Mouse (Mus musculus): ENCODE measurements around the gene Plxna2. TPM values are rescaled to one million over a fixed set of nuclear protein-coding genes. Genes with fewer than 3 reads are reported as not detected.

The Plxna2 gene
- polyA plus RNA-seq (2014; fragmentation: Nextera tagmentation; extraction: Ambion mirVana): 44.4 and 48.3 TPM in 2 replicates

DNA sequence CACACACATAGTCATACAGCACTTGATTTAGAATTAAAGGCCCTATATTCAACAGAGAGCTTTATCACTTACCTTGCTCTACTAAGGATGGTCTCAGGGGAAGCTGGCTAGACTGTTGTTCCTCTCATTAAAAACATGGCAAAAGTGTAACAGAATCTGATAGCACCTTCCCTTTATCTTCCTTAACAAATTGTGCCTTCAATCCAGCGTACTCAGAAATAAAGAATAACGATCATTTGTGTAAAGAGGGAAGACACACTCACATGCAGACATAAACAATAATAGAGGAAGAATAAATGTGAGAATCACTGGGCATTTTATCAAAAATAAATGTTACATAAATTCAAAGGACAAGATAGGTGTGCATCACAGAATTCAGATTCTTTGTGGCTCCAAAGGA is at the start of gene Plxna2:
Plxna2 (plus strand) TSS at position 301 of the 400 bp plus-strand sequence.
- WGBS: 88% methylated on average over 2 of the region's 2 CpGs
- Histone ChIP-seq H3K36me3 (replicated peaks; ENCODE audit: control insufficient read depth, insufficient read depth) (no peaks in the 10 kb centered on the region), H3K9ac (peak within 1 kb of the TSS; percentile 96; the same call in 1 of the 2 replicates), H3K9me3 (ENCODE audit: control insufficient read depth, low read length) (no peaks in the 10 kb centered on the region), H3K27ac (peak within 1 kb of the TSS; percentile 91), H3K4me3 (replicated peaks; ENCODE audit: low read length) (peak within 1 kb of the TSS; percentile 79), H3K4me2 (replicated peaks) (peak within 1 kb of the TSS; percentile 76), H3K27me3 (ENCODE audit: control insufficient read depth, insufficient read depth, low read length) (no peaks in the 10 kb centered on the region), H3K4me1 (replicated peaks; ENCODE audit: control insufficient read depth, insufficient read depth, low read length) (peaks cover 23% of the 10 kb centered on the region)
- no peak for DNase-seq (ENCODE audit: low spot score)
- no peak for ATAC-seq (ENCODE audit: low FRiP score)

DNA sequence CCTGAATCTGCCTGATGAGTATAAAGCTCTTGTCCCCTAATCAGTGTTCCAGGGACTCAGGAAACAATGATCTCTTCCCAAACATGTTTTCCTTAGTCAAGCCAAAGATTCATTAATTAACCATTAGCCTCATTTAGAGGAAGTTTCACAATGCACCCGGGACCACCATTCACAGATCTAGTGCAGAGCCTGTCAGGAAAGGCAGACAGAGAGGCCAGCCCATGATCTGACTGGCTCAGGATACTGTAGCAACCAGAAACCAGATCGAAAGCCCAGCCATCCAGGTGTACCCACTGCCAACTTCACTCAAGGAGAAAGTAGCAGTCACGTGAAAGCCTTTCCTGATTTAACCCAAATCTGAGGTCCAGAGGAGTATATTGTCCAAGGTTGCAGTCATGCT is 44.1 kb upstream of the Plxna2 start:
- no peak for DNase-seq (ENCODE audit: low spot score)
- Histone ChIP-seq H3K27ac (no peak overlapping the region), H3K27me3 (ENCODE audit: control insufficient read depth, insufficient read depth, low read length) (no peaks in the 10 kb centered on the region), H3K4me2 (replicated peaks) (no peak overlapping the region), H3K4me1 (replicated peaks; ENCODE audit: control insufficient read depth, insufficient read depth, low read length) (no peaks in the 10 kb centered on the region), H3K4me3 (replicated peaks; ENCODE audit: low read length) (no peak overlapping the region), H3K36me3 (replicated peaks; ENCODE audit: control insufficient read depth, insufficient read depth) (no peaks in the 10 kb centered on the region), H3K9me3 (ENCODE audit: control insufficient read depth, low read length) (no peaks in the 10 kb centered on the region), H3K9ac (no peak overlapping the region)
- 68% methylated on average over 3 of the region's 3 CpGs for WGBS
- no peak for ATAC-seq (ENCODE audit: low FRiP score)

DNA sequence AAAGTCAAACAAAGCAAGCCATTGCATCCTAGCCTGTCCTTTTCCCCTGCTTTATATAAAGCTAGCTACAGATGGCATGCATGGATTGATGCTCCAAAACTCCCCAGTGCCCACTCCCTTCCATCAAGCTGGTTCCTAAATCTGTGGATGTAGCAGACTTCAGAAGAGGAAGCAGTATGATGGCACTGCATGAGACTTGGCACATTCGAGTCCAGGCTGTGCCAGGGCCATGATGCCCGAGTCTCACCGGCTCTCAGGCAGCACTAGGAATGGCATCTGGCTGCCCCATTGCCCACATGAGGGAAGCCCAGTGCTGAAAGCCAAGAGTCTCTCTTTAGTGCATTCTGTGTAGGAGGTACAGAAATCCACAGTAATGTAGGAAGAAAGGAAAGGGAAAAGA is 39.7 kb upstream of the Plxna2 start:
- WGBS: 65% methylated on average over 3 of the region's 3 CpGs
- H3K36me3 ChIP-seq (replicated peaks; ENCODE audit: control insufficient read depth, insufficient read depth): no peaks in the 10 kb centered on the region
- no peak overlapping the region for H3K4me2 ChIP-seq (replicated peaks)
- no peaks in the 10 kb centered on the region for H3K27me3 ChIP-seq (ENCODE audit: control insufficient read depth, insufficient read depth, low read length)
- no peaks in the 10 kb centered on the region for H3K4me1 ChIP-seq (replicated peaks; ENCODE audit: control insufficient read depth, insufficient read depth, low read length)
- H3K9ac ChIP-seq: no peak overlapping the region
- DNase-seq (ENCODE audit: low spot score) (peak; percentile 45), ATAC-seq (ENCODE audit: low FRiP score) (peak; percentile 66; the same call in 1 of the 2 replicates)
- no peak overlapping the region for H3K4me3 ChIP-seq (replicated peaks; ENCODE audit: low read length)
- no peak overlapping the region for H3K27ac ChIP-seq
- H3K9me3 ChIP-seq (ENCODE audit: control insufficient read depth, low read length): no peaks in the 10 kb centered on the region

DNA sequence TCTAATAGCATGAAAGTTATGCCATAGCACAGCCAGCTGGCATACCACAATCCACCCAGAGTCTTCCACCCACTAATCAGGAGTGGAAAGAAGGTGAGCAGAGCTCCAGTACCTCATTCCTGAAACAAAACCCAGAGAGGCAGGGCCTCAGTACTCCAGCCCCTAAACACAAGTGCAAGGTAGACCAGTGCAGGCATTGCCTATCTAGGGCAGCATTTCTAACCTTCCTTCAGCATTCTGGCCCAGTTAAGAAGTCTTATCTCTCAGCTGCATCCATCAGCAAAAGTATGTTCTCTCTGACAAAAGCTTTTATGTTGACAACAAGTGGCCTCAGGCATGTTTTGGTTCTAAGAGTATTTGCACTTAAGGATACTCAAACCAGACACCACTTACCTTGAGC is 37.5 kb upstream of the Plxna2 start:
- ATAC-seq (ENCODE audit: low FRiP score) (no peak), DNase-seq (ENCODE audit: low spot score) (no peak)
- Histone ChIP-seq H3K4me1 (replicated peaks; ENCODE audit: control insufficient read depth, insufficient read depth, low read length) (no peaks in the 10 kb centered on the region), H3K9ac (no peak overlapping the region), H3K36me3 (replicated peaks; ENCODE audit: control insufficient read depth, insufficient read depth) (no peaks in the 10 kb centered on the region), H3K9me3 (ENCODE audit: control insufficient read depth, low read length) (no peaks in the 10 kb centered on the region), H3K4me3 (replicated peaks; ENCODE audit: low read length) (no peak overlapping the region), H3K27me3 (ENCODE audit: control insufficient read depth, insufficient read depth, low read length) (no peaks in the 10 kb centered on the region), H3K4me2 (replicated peaks) (no peak overlapping the region), H3K27ac (no peak overlapping the region)

DNA sequence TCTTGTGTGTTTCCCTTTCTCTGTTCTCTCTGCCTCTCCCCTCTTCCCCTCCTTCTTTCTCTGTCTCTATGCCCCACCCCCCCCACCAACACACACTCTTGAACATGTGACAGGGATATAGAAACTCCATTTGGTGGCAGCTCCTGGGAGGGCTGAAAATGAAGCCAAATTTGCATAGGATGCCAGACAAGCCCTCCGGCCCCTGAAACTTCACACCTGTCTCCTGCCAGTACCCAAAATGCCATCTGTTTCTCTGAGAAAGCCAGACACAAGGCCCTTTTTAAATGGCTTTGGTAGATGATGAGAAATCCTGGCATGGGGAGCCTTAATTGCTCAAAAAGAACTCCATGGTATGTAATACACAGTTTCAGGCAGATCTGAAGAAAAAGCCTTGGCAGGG is 31.3 kb upstream of the Plxna2 start:
- H3K36me3 ChIP-seq (replicated peaks; ENCODE audit: control insufficient read depth, insufficient read depth): no peaks in the 10 kb centered on the region
- no peak overlapping the region for H3K9ac ChIP-seq
- DNase-seq (ENCODE audit: low spot score): no peak
- no peak overlapping the region for H3K4me2 ChIP-seq (replicated peaks)
- H3K4me1 ChIP-seq (replicated peaks; ENCODE audit: control insufficient read depth, insufficient read depth, low read length): 0 out of 2 replicates have a peak, but pooled peaks cover 6% of the 10 kb centered on the region
- no peaks in the 10 kb centered on the region for H3K27me3 ChIP-seq (ENCODE audit: control insufficient read depth, insufficient read depth, low read length)
- H3K9me3 ChIP-seq (ENCODE audit: control insufficient read depth, low read length): no peaks in the 10 kb centered on the region
- H3K27ac ChIP-seq: peak overlapping the region; percentile 44; the same call in 1 of the 2 replicates
- H3K4me3 ChIP-seq (replicated peaks; ENCODE audit: low read length): no peak overlapping the region
- 59% methylated on average over 1 of the region's 1 CpGs for WGBS
- ATAC-seq (ENCODE audit: low FRiP score): no peak

DNA sequence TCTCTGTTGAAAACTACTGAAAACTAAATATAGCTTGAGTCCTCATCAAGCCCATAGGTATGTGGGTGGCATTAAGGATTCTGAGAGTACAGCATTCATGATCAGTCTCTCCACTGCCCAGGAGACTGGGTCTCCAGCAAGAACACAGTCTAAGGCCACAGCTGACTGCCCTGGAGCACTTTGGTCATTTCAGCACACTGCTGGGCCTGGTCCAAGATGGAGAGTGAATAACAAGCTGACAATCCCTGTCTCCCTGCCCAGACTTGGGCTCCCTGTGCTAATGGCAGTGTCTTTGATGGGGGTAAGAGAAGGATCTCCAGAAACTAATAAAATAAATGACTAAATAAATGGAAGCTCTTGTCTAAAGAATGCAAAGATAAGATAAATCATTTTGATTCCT is 30.5 kb upstream of the Plxna2 start:
- Histone ChIP-seq H3K4me1 (replicated peaks; ENCODE audit: control insufficient read depth, insufficient read depth, low read length) (0 out of 2 replicates have a peak, but pooled peaks cover 6% of the 10 kb centered on the region), H3K4me2 (replicated peaks) (no peak overlapping the region), H3K4me3 (replicated peaks; ENCODE audit: low read length) (no peak overlapping the region), H3K36me3 (replicated peaks; ENCODE audit: control insufficient read depth, insufficient read depth) (no peaks in the 10 kb centered on the region), H3K9ac (no peak overlapping the region), H3K27ac (0 out of 2 replicates have a peak overlapping the region, but pooled peaks have one; percentile 44), H3K9me3 (ENCODE audit: control insufficient read depth, low read length) (no peaks in the 10 kb centered on the region), H3K27me3 (ENCODE audit: control insufficient read depth, insufficient read depth, low read length) (no peaks in the 10 kb centered on the region)
- ATAC-seq (ENCODE audit: low FRiP score): peak; percentile 55; the same call in 1 of the 2 replicates
- DNase-seq (ENCODE audit: low spot score): no peak

DNA sequence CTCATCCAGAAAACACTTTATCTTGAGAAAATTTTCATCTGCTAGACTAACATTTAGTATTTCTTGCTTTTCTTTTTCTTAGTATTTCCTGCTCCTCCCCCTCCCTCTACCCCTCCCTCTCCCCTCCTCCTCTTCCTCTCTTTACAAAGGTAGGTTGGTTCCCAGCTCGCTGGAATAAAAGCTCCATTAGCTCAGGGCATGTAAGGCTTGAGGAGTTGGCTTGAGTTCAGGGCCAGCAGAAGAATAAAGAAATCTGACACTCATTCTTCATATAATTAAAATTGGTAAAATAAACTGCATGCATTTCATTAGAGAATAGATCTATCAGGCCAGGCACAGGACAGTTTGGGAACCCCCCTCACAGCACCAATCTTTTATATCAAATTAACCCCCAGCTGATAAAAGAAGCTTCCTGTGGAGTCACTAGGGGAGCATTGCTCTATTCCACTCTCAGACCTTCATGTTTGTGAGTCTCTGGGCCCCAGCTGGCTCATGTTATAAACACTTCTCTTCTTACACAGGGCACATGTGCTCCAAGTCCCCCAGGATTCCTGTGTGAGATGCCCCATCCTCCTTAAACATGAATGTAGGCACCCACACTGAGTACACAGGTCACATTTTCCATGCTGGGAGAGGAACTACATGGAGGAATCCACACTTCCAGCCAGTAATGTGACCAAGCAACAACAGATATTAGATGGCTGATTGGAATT is 29.9 kb upstream of the Plxna2 start:
- Histone ChIP-seq H3K4me2 (replicated peaks) (no peak overlapping the region), H3K36me3 (replicated peaks; ENCODE audit: control insufficient read depth, insufficient read depth) (no peaks in the 10 kb centered on the region), H3K4me3 (replicated peaks; ENCODE audit: low read length) (no peak overlapping the region), H3K27me3 (ENCODE audit: control insufficient read depth, insufficient read depth, low read length) (no peaks in the 10 kb centered on the region), H3K4me1 (replicated peaks; ENCODE audit: control insufficient read depth, insufficient read depth, low read length) (0 out of 2 replicates have a peak, but pooled peaks cover 6% of the 10 kb centered on the region), H3K9me3 (ENCODE audit: control insufficient read depth, low read length) (no peaks in the 10 kb centered on the region), H3K9ac (no peak overlapping the region), H3K27ac (0 out of 2 replicates have a peak overlapping the region, but pooled peaks have one; percentile 43)
- no peak for DNase-seq (ENCODE audit: low spot score)
- peak; percentile 24; the same call in 1 of the 2 replicates for ATAC-seq (ENCODE audit: low FRiP score)
- 12% methylated on average over 1 of the region's 1 CpGs for WGBS

DNA sequence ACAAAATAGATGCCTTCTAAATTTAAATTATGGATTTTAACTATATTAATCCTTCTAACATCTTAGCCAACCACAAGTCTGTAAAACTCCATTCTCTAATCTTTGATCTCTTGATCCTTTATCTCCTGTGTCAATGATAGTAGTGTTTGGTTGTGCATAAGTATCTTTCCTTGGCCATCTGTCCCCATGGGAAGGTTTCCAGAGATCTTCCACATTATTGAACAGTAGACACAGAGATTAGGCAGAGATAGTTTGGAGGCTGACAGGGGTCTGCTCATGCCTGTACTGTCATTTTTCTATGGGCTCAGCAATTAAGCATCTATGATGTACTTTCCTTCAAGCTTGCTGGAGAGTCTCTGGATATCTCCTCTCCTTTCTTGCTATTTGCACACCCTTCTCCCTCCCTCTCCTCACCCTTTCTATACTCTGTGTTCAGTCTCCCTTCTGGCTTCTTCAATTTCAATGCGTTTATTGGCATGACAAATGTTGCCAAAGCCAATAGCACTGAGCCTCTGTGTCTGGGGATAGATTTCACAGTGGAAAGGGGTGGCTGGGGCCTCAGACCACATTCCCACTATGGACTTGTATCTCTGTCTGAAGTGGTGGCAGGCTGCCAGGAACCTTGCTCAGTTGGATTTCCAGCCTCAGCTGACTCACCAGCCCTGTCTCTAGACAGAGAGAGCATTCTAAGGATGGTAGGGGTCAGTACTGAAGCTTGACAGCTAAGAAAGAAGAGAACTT is 29.1 kb upstream of the Plxna2 start:
- peak; percentile 52 for DNase-seq (ENCODE audit: low spot score)

DNA sequence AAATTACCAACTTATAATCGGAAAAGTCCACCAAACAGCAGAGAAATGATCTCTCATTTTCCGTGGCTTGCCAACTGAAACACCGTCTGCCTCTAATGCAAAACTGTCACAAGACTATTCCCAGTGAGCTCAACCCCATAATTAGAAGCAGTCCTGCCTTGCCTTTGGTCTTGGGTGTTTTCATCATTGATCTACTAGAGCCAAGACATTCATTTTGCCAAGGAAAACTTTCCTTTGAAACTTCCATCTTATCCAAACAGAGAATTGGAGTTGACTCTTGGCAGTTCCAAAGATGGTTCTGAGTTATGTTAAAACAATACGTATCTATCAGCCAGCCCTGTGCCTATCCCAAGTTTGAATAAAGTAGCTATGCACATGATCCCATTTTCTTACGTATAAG is 24.9 kb upstream of the Plxna2 start:
- DNase-seq (ENCODE audit: low spot score) (no peak), ATAC-seq (ENCODE audit: low FRiP score) (no peak)
- Histone ChIP-seq H3K36me3 (replicated peaks; ENCODE audit: control insufficient read depth, insufficient read depth) (no peaks in the 10 kb centered on the region), H3K4me3 (replicated peaks; ENCODE audit: low read length) (no peak overlapping the region), H3K27me3 (ENCODE audit: control insufficient read depth, insufficient read depth, low read length) (no peaks in the 10 kb centered on the region), H3K9me3 (ENCODE audit: control insufficient read depth, low read length) (no peaks in the 10 kb centered on the region), H3K4me2 (replicated peaks) (no peak overlapping the region), H3K4me1 (replicated peaks; ENCODE audit: control insufficient read depth, insufficient read depth, low read length) (0 out of 2 replicates have a peak, but pooled peaks cover 2% of the 10 kb centered on the region), H3K9ac (no peak overlapping the region), H3K27ac (no peak overlapping the region)
- WGBS: 85% methylated on average over 5 of the region's 5 CpGs

More for the DNA sequence above, 29.1 kb upstream of the Plxna2 start:
- Histone ChIP-seq H3K27me3 (ENCODE audit: control insufficient read depth, insufficient read depth, low read length) (no peaks in the 10 kb centered on the region), H3K9me3 (ENCODE audit: control insufficient read depth, low read length) (no peaks in the 10 kb centered on the region), H3K4me3 (replicated peaks; ENCODE audit: low read length) (no peak overlapping the region), H3K4me1 (replicated peaks; ENCODE audit: control insufficient read depth, insufficient read depth, low read length) (0 out of 2 replicates have a peak, but pooled peaks cover 6% of the 10 kb centered on the region), H3K36me3 (replicated peaks; ENCODE audit: control insufficient read depth, insufficient read depth) (no peaks in the 10 kb centered on the region), H3K9ac (no peak overlapping the region), H3K4me2 (replicated peaks) (no peak overlapping the region), H3K27ac (no peak overlapping the region; the same call in 1 of the 2 replicates)
- peak; percentile 46; the same call in 1 of the 2 replicates for ATAC-seq (ENCODE audit: low FRiP score)
- 44% methylated on average over 1 of the region's 1 CpGs for WGBS

Data from hindbrain, embryonic 14.5 days (tissue).